Mouse (Mus musculus): ENCODE measurements around the gene Uimc1.

GRCm38 (mm10) chr13:55011103-55011502 lies 89.0 kb downstream of the Uimc1 start:
- TF ChIP-seq USF1 (IDR thresholded peaks at IDR 0.05; ENCODE audit: low read depth) (no peak), POLR2AphosphoS2 (IDR thresholded peaks at IDR 0.05; ENCODE audit: insufficient read length, low read depth) (no peak), REST (IDR thresholded peaks at IDR 0.05; ENCODE audit: insufficient read depth, insufficient read length) (no peak)
